In the genomic region with DNA sequence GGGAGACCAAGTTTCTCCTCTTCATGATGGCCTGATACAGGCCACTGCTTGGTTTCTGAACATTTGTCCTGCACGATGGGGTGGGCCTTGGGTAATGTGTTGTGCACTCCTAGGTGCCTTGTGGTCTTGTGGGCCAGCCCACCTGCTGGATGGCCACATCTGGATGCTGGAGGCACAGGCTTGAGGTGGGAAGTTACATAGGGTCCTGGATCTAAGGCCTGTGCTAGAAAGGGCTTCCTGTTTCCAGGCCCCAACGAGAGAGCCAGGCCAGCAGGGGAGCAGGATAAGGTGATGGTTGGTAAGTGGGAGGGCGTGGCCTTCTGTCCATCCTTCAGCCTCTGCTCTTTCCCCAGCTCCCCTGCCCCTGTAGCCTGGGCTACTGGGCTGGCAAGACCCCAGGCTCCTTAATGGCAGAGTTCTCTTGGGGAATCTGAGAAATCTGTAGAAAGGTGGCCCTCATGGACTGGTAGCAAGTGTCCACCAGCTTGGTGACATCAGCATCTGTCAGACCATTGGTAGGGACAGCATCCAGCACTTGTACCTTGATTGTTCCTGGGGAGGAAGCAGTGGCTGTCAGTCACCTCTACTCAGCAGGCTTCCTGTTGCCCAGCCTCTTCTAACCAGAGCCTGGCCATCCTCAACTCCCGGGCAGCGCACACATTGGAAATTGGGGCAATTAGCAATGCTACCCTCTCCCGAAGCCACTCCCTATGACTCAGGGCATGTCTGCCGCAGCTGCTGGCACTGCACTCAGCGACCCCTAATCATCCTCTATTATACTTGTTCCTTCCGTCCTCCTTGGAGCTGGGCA, we compare ENCODE assay signal across 18 mouse cellular contexts. TPM values are rescaled to one million over a fixed set of nuclear protein-coding genes. Genes with fewer than 3 reads are reported as not detected.
DNase-seq lines count a peak whose midpoint lies in the region; ATAC-seq and TF ChIP-seq lines count a peak whose summit lies in the region.
"Had no signal": no experiment of that assay in that cellular context is flagged by ENCODE, and none has a peak within 500 bp of the region (broad histone marks: within the 10 kb centered on the region; RNA-seq: fewer than 3 reads in every experiment).

No protein-coding gene starts in this region.

- H3K4me3 ChIP-seq in heart, embryonic 11.5 days (ENCODE audit: low read depth, low read length): no peak overlapping the region
- H3K4me3 ChIP-seq in liver, embryonic 11.5 days (ENCODE audit: low read depth, low read length): no peak overlapping the region
- H3K4me3 ChIP-seq in liver, embryonic 12.5 days: no peak overlapping the region
- H3K4me3 ChIP-seq in cortical plate, adult 2 months (ENCODE audit: insufficient read depth, low read length): no peak overlapping the region
- H3K4me3 ChIP-seq: limb, embryonic 10.5 days; midbrain, embryonic 15.5 days had no signal

- no peaks in the 10 kb centered on the region for H3K9me3 ChIP-seq in heart, embryonic 11.5 days (replicated peaks; ENCODE audit: control insufficient read depth, low read length)
- no peaks in the 10 kb centered on the region for H3K9me3 ChIP-seq in liver, embryonic 11.5 days (ENCODE audit: control insufficient read depth, low read length)
- H3K9me3 ChIP-seq in liver, embryonic 12.5 days (replicated peaks): no peaks in the 10 kb centered on the region
- H3K9me3 ChIP-seq: limb, embryonic 10.5 days; midbrain, embryonic 15.5 days had no signal

- H3K36me3 ChIP-seq in heart, embryonic 11.5 days (ENCODE audit: control insufficient read depth, insufficient read depth, low read length): peaks cover 7% of the 10 kb centered on the region
- peaks cover 6% of the 10 kb centered on the region; the same call in 1 of the 2 replicates for H3K36me3 ChIP-seq in liver, embryonic 11.5 days (ENCODE audit: control insufficient read depth, insufficient read depth, low read length)
- peaks cover 62% of the 10 kb centered on the region for H3K36me3 ChIP-seq in liver, embryonic 12.5 days
- H3K36me3 ChIP-seq: midbrain, embryonic 15.5 days had no signal

- intact Hi-C loops in heart, postnatal 10 days (cut with DNase I): no loop called here

- H3K27ac ChIP-seq in heart, embryonic 11.5 days (ENCODE audit: low read depth, low read length): no peak overlapping the region; the same call in 1 of the 2 replicates
- H3K27ac ChIP-seq in liver, embryonic 11.5 days (ENCODE audit: low read depth, low read length): no peak overlapping the region
- no peak overlapping the region for H3K27ac ChIP-seq in liver, embryonic 12.5 days
- H3K27ac ChIP-seq in cortical plate, adult 2 months (ENCODE audit: insufficient read depth, low read length): no peak overlapping the region
- H3K27ac ChIP-seq: hindbrain, postnatal 0 days; limb, embryonic 10.5 days; midbrain, embryonic 15.5 days had no signal

- peaks cover 9% of the 10 kb centered on the region for H3K4me1 ChIP-seq in heart, embryonic 11.5 days (ENCODE audit: control insufficient read depth, insufficient read depth, low read length)
- peaks cover 15% of the 10 kb centered on the region for H3K4me1 ChIP-seq in liver, embryonic 11.5 days (replicated peaks; ENCODE audit: control insufficient read depth, insufficient read depth, low read length)
- peaks cover 19% of the 10 kb centered on the region for H3K4me1 ChIP-seq in liver, embryonic 12.5 days
- no peaks in the 10 kb centered on the region for H3K4me1 ChIP-seq in cortical plate, adult 2 months (ENCODE audit: control insufficient read depth, insufficient read depth, low read length)
- H3K4me1 ChIP-seq: midbrain, embryonic 15.5 days had no signal

- TF ChIP-seq CTCF in cortical plate, adult 2 months (IDR thresholded peaks at IDR 0.05; ENCODE audit: extremely low read depth, insufficient read depth, low read length): no peak

- 58% methylated on average over 9 of the region's 9 CpGs for WGBS in heart, embryonic 11.5 days (ENCODE audit: insufficient replicate concordance)
- 69% methylated on average over 9 of the region's 9 CpGs for WGBS in liver, embryonic 11.5 days
- WGBS in liver, embryonic 12.5 days (ENCODE audit: insufficient replicate concordance): 57% methylated on average over 9 of the region's 9 CpGs

- no peak overlapping the region for H3K4me2 ChIP-seq in heart, embryonic 11.5 days
- no peak overlapping the region for H3K4me2 ChIP-seq in liver, embryonic 11.5 days
- no peak overlapping the region for H3K4me2 ChIP-seq in liver, embryonic 12.5 days
- H3K4me2 ChIP-seq: midbrain, embryonic 15.5 days had no signal

- no peak overlapping the region for H3K9ac ChIP-seq in heart, embryonic 11.5 days (ENCODE audit: low read depth, low read length)
- H3K9ac ChIP-seq in liver, embryonic 11.5 days (ENCODE audit: low read depth, low read length): no peak overlapping the region
- no peak overlapping the region for H3K9ac ChIP-seq in liver, embryonic 12.5 days
- H3K9ac ChIP-seq: midbrain, embryonic 15.5 days had no signal

- ATAC-seq in heart, embryonic 11.5 days (replicated peaks; ENCODE audit: insufficient number of reproducible peaks, low FRiP score, low TSS enrichment): no peak
- 0 out of 2 replicates have a peak, but pooled peaks have one; percentile 6 for ATAC-seq in liver, embryonic 11.5 days (replicated peaks; ENCODE audit: low FRiP score)
- ATAC-seq in liver, embryonic 12.5 days: no peak
- ATAC-seq: hindbrain, postnatal 0 days; midbrain, embryonic 15.5 days; Patski had no signal

- peak; percentile 26 to 28 for DNase-seq in heart, postnatal 10 days
- DNase-seq in liver, embryonic 11.5 days (ENCODE audit: low spot score): no peak
- peak; percentile 32 for DNase-seq in lung, postnatal 14 days
- no peak for DNase-seq in layer of hippocampus, adult 9-11 months
- DNase-seq: right cerebral cortex, postnatal 4 days had no signal

- 0 out of 2 replicates have a peak, but pooled peaks have one; percentile 19 for TF ChIP-seq POLR2A in cortical plate, adult 2 months (IDR thresholded peaks at IDR 0.05; ENCODE audit: extremely low read depth, insufficient read depth, low read length)

- H3K27me3 ChIP-seq in heart, embryonic 11.5 days (ENCODE audit: control insufficient read depth, insufficient read depth, low read length): no peaks in the 10 kb centered on the region
- no peaks in the 10 kb centered on the region for H3K27me3 ChIP-seq in liver, embryonic 11.5 days (replicated peaks; ENCODE audit: control insufficient read depth, insufficient read depth, low read length)
- no peaks in the 10 kb centered on the region for H3K27me3 ChIP-seq in liver, embryonic 12.5 days (replicated peaks)
- H3K27me3 ChIP-seq: midbrain, embryonic 15.5 days; Patski had no signal

RNA-seq across cellular contexts. Expression of gene Gm20532, which starts 7.0 kb away (rescaled TPM):
- under 1 TPM in 1 of 2 experiments, not detected in 1; 0.36 TPM for total RNA-seq in heart, postnatal 10 days (2021)
- polyA plus RNA-seq in heart, embryonic 11.5 days (2014; fragmentation: Nextera tagmentation; extraction: Ambion mirVana): not detected in 2 replicates
- polyA plus RNA-seq in liver, embryonic 11.5 days (2014; fragmentation: Nextera tagmentation; extraction: Ambion mirVana): not detected in 2 replicates
- polyA plus RNA-seq in liver, embryonic 12.5 days (2016; fragmentation: Nextera tagmentation; extraction: Ambion mirVana): not detected in 2 replicates
- polyA plus RNA-seq in cortical plate, adult 2 months (2012; rRNA removed): not detected in 2 replicates
- total RNA-seq: adrenal gland, adult 18-20 months; gastrocnemius, postnatal 36 days; hindbrain, postnatal 0 days had no signal
- polyA plus RNA-seq: embryonic facial prominence, embryonic 11.5 days; hindbrain, postnatal 0 days; large intestine, adult 2 months; limb, embryonic 10.5 days; midbrain, embryonic 15.5 days; neural tube, embryonic 11.5 days; Patski; stomach, embryonic 14.5 days had no signal

RNA-seq across cellular contexts. Expression of gene Agpat2, which starts 10.8 kb away (rescaled TPM):
- total RNA-seq in heart, postnatal 10 days (2021): 10 to 100 TPM; 53.3 to 78.7 TPM
- 15.7 and 20.6 TPM in 2 replicates for polyA plus RNA-seq in heart, embryonic 11.5 days (2014; fragmentation: Nextera tagmentation; extraction: Ambion mirVana)
- 36.1 and 40.1 TPM in 2 replicates for polyA plus RNA-seq in liver, embryonic 11.5 days (2014; fragmentation: Nextera tagmentation; extraction: Ambion mirVana)
- polyA plus RNA-seq in liver, embryonic 12.5 days (2016; fragmentation: Nextera tagmentation; extraction: Ambion mirVana): 26.7 and 28.7 TPM in 2 replicates
- polyA plus RNA-seq in cortical plate, adult 2 months (2012; rRNA removed): 2.3 TPM in 2 replicates

RNA-seq across cellular contexts. Expression of gene Egfl7, which starts 13.6 kb away (rescaled TPM):
- total RNA-seq in heart, postnatal 10 days (2021): 100 to 1,000 TPM; 325 to 346 TPM
- polyA plus RNA-seq in heart, embryonic 11.5 days (2014; fragmentation: Nextera tagmentation; extraction: Ambion mirVana): 145 and 157 TPM in 2 replicates
- 161 and 181 TPM in 2 replicates for polyA plus RNA-seq in liver, embryonic 11.5 days (2014; fragmentation: Nextera tagmentation; extraction: Ambion mirVana)
- polyA plus RNA-seq in liver, embryonic 12.5 days (2016; fragmentation: Nextera tagmentation; extraction: Ambion mirVana): 106 and 120 TPM in 2 replicates
- polyA plus RNA-seq in cortical plate, adult 2 months (2012; rRNA removed): 137 and 145 TPM in 2 replicates

RNA-seq across cellular contexts. Expression of gene Fam69b, which starts 34.8 kb away (rescaled TPM):
- total RNA-seq in heart, postnatal 10 days (2021): 10 to 100 TPM; 13.8 to 16.8 TPM
- polyA plus RNA-seq in heart, embryonic 11.5 days (2014; fragmentation: Nextera tagmentation; extraction: Ambion mirVana): 13.4 and 14.9 TPM in 2 replicates
- 10.5 and 11.1 TPM in 2 replicates for polyA plus RNA-seq in liver, embryonic 11.5 days (2014; fragmentation: Nextera tagmentation; extraction: Ambion mirVana)
- 4.6 and 5.5 TPM in 2 replicates for polyA plus RNA-seq in liver, embryonic 12.5 days (2016; fragmentation: Nextera tagmentation; extraction: Ambion mirVana)
- 88.8 and 95.7 TPM in 2 replicates for polyA plus RNA-seq in cortical plate, adult 2 months (2012; rRNA removed)

Comparison
In these comparisons a context has a peak if more than half of its experiments do, and no peak if none do; other contexts are left out.
1. DNase-seq: peak in heart, postnatal 10 days (2 of 2) and lung, postnatal 14 days (single experiment); none in liver, embryonic 11.5 days (single experiment) and layer of hippocampus, adult 9-11 months (single experiment).